Mouse (Mus musculus): ENCODE measurements around the gene Slc5a10.

GRCm38 (mm10) chr11:61656148-61656850 is 64.3 kb downstream of the Slc5a10 start:
- TF ChIP-seq CTCF (IDR thresholded peaks at IDR 0.05; ENCODE audit: low read depth, low read length) = no peak
- no peak for TF ChIP-seq POLR2A (IDR thresholded peaks at IDR 0.05; ENCODE audit: borderline replicate concordance, low read depth, low read length)
